Mouse (Mus musculus): ENCODE results near the gene Mical3.
"Not testable (repeated sequence)": the region's sequence is repeated elsewhere in the genome, so short reads cannot be mapped to it uniquely, and the experiment has no call there.

The Mical3 gene

GRCm38 (mm10) chr6:120930450-120931306 is 200.1 kb downstream of the Mical3 start:
- DNase-seq (ENCODE audit: low spot score in 2 of 2), result no peak

- no peak for DNase-seq (ENCODE audit: low spot score in 2 of 2)
Measured at GRCm38 (mm10) chr6:120929421-120929820, 201.4 kb downstream of the Mical3 start.

- DNase-seq (ENCODE audit: low spot score in 2 of 2), result no peak
Measured at GRCm38 (mm10) chr6:120927765-120928164, 203.0 kb downstream of the Mical3 start.

- no peak for DNase-seq (ENCODE audit: low spot score in 2 of 2)
Measured at GRCm38 (mm10) chr6:120926880-120927279, 203.9 kb downstream of the Mical3 start.

- DNase-seq (ENCODE audit: low spot score in 2 of 2), result not testable (repeated sequence)
Measured at GRCm38 (mm10) chr6:120924791-120925321, 205.9 kb downstream of the Mical3 start.

- DNase-seq (ENCODE audit: low spot score in 2 of 2), result no peak
Measured at GRCm38 (mm10) chr6:120917975-120918374, 212.8 kb downstream of the Mical3 start.

GRCm38 (mm10) chr6:120916972-120917881 is 213.6 kb downstream of the Mical3 start:
- DNase-seq (ENCODE audit: low spot score in 2 of 2), result peak in 1 of 2 experiments; percentile 26

GRCm38 (mm10) chr6:120916074-120916971 is 214.5 kb downstream of the Mical3 start, which contains the start of gene Bid:
Bid (minus strand) TSS chr6:120916853.
- DNase-seq (ENCODE audit: low spot score in 2 of 2), result peak; percentile 95 to 96

- DNase-seq (ENCODE audit: low spot score in 2 of 2), result no peak
Measured at GRCm38 (mm10) chr6:120915649-120915975, 215.2 kb downstream of the Mical3 start.

- peak; percentile 86 for DNase-seq (ENCODE audit: low spot score in 2 of 2)
Measured at GRCm38 (mm10) chr6:120914911-120915648, 215.7 kb downstream of the Mical3 start.

GRCm38 (mm10) chr6:120914533-120914910 is 216.3 kb downstream of the Mical3 start:
- peak in 1 of 2 experiments; percentile 58 for DNase-seq (ENCODE audit: low spot score in 2 of 2)

- DNase-seq (ENCODE audit: low spot score in 2 of 2), result peak in 1 of 2 experiments; percentile 29
Measured at GRCm38 (mm10) chr6:120913783-120914182, 217.0 kb downstream of the Mical3 start.

GRCm38 (mm10) chr6:120912931-120913330 is 217.9 kb downstream of the Mical3 start:
- no peak for DNase-seq (ENCODE audit: low spot score in 2 of 2)

- DNase-seq (ENCODE audit: low spot score in 2 of 2), result no peak
Measured at GRCm38 (mm10) chr6:120911213-120912007, 219.4 kb downstream of the Mical3 start.

GRCm38 (mm10) chr6:120909501-120909900 is 221.3 kb downstream of the Mical3 start:
- DNase-seq (ENCODE audit: low spot score in 2 of 2), result no peak

GRCm38 (mm10) chr6:120907876-120908597 is 222.8 kb downstream of the Mical3 start:
- not testable (repeated sequence) for DNase-seq (ENCODE audit: low spot score in 2 of 2)

- no peak for DNase-seq (ENCODE audit: low spot score in 2 of 2)
Measured at GRCm38 (mm10) chr6:120906521-120906920, 224.3 kb downstream of the Mical3 start.

GRCm38 (mm10) chr6:120905111-120905510 is 225.7 kb downstream of the Mical3 start:
- no peak for DNase-seq (ENCODE audit: low spot score in 2 of 2)

- no peak for DNase-seq (ENCODE audit: low spot score in 2 of 2)
Measured at GRCm38 (mm10) chr6:120903961-120904360, 226.8 kb downstream of the Mical3 start.

Data from natural killer cell, adult 2 months (primary cell).